Mouse (Mus musculus) olfactory bulb, adult 2 months (tissue): Measurements from ENCODE around the gene Rala. TPM values are rescaled to one million over a fixed set of nuclear protein-coding genes. Genes with fewer than 3 reads are reported as not detected.
"Not testable (repeated sequence)": the region's sequence is repeated elsewhere in the genome, so short reads cannot be mapped to it uniquely, and the experiment has no call there.

Experiments used
- H3K27ac ChIP-seq: fragments of 200-500 bp; 2 replicates; pipeline ENCODE4 v1.5.1; 2012; ENCODE audit warnings: low read depth, low read length; ENCODE audit not compliant: insufficient read depth
- H3K4me1 ChIP-seq: fragments of 200-500 bp; 2 replicates; pipeline ENCODE4 v1.6.1; 2012; ENCODE audit warnings: low read length; ENCODE audit not compliant: control insufficient read depth, insufficient read depth
- H3K4me3 ChIP-seq: fragments of 200-500 bp; 2 replicates; pipeline ENCODE4 v1.5.1; 2012; ENCODE audit warnings: mild to moderate bottlenecking, low read depth, low read length, moderate library complexity; ENCODE audit not compliant: insufficient read depth
- CTCF ChIP-seq: fragments of 200-500 bp; IDR thresholded peaks from 2 replicates; pipeline ENCODE4 v1.5.1; 2012; ENCODE audit warnings: low read depth, mild to moderate bottlenecking, low read length, moderate library complexity; ENCODE audit not compliant: insufficient read depth
- POLR2A ChIP-seq: fragments of 200-500 bp; IDR thresholded peaks from 2 replicates; pipeline ENCODE4 v1.6.1; 2012; ENCODE audit warnings: mild to moderate bottlenecking, low read depth, low read length, moderate library complexity; ENCODE audit not compliant: insufficient read depth
- WGBS: fragments of 180-500 bp; shearing (Covaris S2); methylation state at CpG from one replicate; pipeline ENCODE4 v1.1.7; 2018; 5-methylcytosine and 5-hydroxymethylcytosine counted together
- polyA plus RNA-seq: library from polyadenylated mRNA; stranded (reverse); fragments of >200 nt; gene quantifications from 2 replicates; pipeline ENCODE4 v1.2.4, GENCODE M21; 2012; ENCODE audit warnings: low replicate concordance; ENCODE audit not compliant: missing spikeins, insufficient read depth, insufficient read length

The Rala gene
- polyA plus RNA-seq, 1 experiment, result not detected

GRCm38 (mm10) chr13:17974734-17975133 lies 30.7 kb upstream of the Rala start:
- Histone ChIP-seq H3K27ac (no peak overlapping the region), H3K4me3 (no peak overlapping the region), H3K4me1 (no peaks in the 10 kb centered on the region)
- 96% methylated on average over 9 of the region's 9 CpGs for WGBS
- TF ChIP-seq POLR2A (no peak), CTCF (no peak)

DNA sequence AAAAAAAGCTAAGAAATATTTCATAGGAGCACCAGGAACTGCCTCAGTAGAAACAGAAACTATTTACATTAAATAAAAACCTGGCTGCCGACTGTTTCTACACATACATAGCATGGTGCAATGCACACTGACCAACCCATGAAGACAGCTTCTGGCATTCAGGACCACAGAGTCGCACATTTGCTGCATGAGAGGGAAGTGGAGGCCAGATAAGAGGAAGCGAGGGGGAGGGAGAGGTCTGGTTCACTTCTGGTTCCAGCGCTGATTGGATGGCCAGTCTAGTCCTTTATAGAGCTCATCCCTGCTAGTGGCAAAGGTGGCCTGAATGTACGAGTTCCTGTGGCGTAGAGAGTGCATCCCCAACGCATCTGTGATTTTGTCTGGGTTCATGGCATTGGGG lies 16.6 kb upstream of the Rala start:
- 87% methylated on average over 7 of the region's 7 CpGs for WGBS
- peaks cover 2% of the 10 kb centered on the region; the same call in 1 of the 2 replicates for H3K4me1 ChIP-seq
- no peak overlapping the region for H3K27ac ChIP-seq
- TF ChIP-seq CTCF (no peak), POLR2A (no peak)
- no peak overlapping the region for H3K4me3 ChIP-seq

DNA sequence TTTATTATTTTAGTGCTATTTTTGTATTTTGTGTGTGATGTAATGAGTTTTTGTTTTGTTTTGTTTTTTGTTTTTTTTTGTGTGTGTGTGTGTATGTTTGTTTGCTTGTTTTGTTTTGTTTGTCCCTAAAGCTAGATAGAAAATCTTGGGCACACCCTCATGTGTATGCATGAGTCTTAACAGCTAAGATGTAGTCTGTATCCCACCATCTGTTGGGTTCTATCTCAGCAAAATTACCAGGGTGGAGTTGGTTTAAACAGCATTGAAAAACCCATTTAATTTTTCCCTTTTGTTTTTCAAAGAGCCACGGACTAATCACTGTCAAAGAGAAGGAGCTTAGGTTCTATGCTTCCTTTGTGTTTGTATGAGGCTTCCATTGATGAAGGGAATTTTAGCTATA lies 10.2 kb upstream of the Rala start:
- TF ChIP-seq CTCF, result no peak
- TF ChIP-seq POLR2A, result no peak
- WGBS, result 9% methylated on average over 1 of the region's 1 CpGs

DNA sequence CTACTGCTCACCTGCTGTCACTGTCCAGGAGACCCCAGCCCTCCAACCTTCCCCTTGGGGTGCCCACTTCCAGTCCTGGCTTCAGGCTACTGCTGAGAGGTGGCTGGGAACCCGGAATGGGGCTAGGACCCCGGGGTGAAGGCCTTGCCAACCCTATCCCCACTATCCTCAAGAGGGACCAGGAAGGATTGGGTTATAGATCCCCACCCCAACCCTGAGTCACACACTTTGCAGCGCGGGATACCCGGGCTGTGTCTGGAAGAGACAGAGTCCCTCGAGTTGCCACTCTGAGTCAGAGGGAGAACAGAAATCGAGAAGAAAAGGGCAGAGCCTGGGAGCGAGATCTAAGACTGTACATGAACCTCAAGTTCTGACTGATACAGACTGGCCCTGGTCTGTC lies 6.5 kb upstream of the Rala start:
- H3K4me3 ChIP-seq, H3K27ac ChIP-seq, H3K4me1 ChIP-seq: not testable (repeated sequence)
- WGBS, result 94% methylated on average over 8 of the region's 8 CpGs

More for the DNA sequence above, 10.2 kb upstream of the Rala start:
- no peak overlapping the region for H3K4me3 ChIP-seq
- H3K27ac ChIP-seq, result no peak overlapping the region
- H3K4me1 ChIP-seq, result no peaks in the 10 kb centered on the region

DNA sequence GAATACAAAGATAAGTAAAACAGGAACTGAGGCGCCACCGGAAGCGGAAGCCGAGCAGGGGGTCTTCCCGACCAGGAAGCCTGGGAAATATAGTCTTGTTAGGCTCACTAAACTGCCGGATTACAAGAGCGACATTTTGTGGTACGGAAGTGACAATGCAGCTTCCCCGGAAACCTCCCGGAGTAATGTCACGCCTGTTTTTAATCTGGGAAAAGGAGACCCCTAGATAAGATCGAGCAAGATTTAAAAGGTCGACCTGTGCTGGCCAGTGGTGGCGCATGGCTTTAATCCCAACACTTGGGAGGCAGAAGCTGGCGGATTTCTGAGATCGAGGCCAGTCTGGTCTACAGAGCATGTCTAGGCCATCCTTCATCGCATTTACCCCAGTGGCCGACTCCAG lies 5.5 kb upstream of the Rala start:
- Histone ChIP-seq H3K4me3 (no peak overlapping the region), H3K27ac (no peak overlapping the region), H3K4me1 (no peaks in the 10 kb centered on the region)
- WGBS, result 80% methylated on average over 18 of the region's 18 CpGs
- no peak for TF ChIP-seq POLR2A

DNA sequence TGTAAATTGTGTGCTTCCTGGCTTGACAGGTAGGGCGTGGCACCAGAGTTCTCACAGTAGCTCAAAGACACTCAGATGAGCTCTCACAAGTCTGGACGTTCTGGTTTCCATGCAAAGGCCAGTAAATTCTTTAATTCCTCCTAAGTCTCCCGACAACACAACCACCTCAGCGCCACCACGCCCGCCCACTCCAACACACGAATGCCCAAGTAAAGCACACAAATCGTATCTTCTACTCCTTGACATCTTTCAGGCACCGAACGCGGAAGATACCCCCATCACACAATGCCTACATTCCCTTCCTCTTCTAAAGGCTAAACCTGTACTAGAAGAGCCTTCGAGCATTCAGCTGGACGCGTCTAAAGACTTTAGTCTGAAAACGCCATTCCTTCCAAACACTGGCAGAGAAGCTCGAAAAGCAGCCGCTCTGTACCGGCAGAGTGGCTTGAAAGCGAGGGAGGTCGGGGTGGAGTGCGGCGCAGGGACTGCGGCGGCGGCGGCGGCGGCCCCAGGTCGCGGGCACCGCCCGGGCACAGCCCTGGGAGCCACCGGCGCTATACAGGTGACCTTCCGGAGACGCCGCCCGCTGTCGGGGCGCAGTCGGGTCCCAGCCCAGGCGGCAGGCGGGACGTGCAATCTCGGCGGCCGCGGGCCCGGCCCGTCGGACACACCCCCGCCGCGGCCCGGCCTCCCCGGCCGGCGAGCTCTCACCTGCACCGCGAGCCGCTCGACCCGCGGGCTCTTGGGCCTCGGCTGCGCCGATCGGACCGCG lies 547 bp downstream of the Rala start:
- WGBS, result under 1% methylated on average over 70 of the region's 70 CpGs
- Histone ChIP-seq H3K4me1 (no peaks in the 10 kb centered on the region), H3K27ac (peak overlapping the region; percentile 32; the same call in 1 of the 2 replicates), H3K4me3 (peak overlapping the region; percentile 89)
- TF ChIP-seq CTCF (no peak), POLR2A (no peak)

DNA sequence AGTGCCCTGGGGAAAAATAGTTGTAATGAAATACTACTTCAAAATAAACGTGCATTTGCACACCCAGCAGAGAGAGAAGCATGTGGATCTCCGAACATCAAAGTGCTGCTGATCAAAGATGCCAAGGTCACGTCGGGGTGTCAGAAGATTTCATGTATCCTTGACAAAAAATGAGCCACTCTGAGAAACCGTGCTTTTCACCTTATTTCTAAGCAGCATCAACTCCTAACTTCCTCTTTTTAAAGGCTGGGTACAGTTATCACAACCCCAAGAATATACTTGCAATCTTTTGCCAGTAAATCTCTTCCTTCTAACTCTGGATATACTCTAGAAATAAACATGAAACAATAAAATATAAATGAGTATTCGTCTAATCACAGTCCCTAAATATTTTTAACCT lies 1.7 kb downstream of the Rala start:
- Histone ChIP-seq H3K4me3 (no peak overlapping the region), H3K27ac (no peak overlapping the region), H3K4me1 (no peaks in the 10 kb centered on the region)
- TF ChIP-seq POLR2A (no peak), CTCF (no peak)
- 61% methylated on average over 6 of the region's 6 CpGs for WGBS

DNA sequence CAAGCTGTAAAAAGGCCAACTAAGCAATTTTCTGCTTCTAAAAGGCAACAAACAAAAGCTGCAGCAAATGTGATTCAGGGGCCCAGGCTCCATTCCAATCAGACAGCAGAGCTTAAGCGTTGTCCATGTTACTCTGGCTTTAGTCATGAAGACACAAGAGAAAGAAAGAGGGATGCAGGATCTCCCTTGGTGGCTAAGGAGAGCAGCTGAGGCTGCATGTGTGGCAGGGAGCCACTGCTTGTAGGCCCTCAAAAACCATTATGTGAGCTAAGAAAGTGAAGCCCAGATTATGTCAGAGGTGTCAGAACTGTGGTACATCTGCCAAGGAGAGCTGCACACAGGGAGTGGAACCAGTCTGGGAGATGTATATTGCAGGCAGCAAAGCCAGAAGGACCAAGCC lies 36.7 kb downstream of the Rala start:
- H3K27ac ChIP-seq, result no peak overlapping the region

GRCm38 (mm10) chr13:17901474-17901873 lies 42.6 kb downstream of the Rala start:
- peaks cover 8% of the 10 kb centered on the region; the same call in 1 of the 2 replicates for H3K4me1 ChIP-seq
- no peak overlapping the region for H3K4me3 ChIP-seq
- peak overlapping the region; percentile 33; the same call in 1 of the 2 replicates for H3K27ac ChIP-seq
- no peak for TF ChIP-seq CTCF
- TF ChIP-seq POLR2A, result no peak
- WGBS, result 84% methylated on average over 4 of the region's 4 CpGs

More for the DNA sequence above, 36.7 kb downstream of the Rala start:
- 27% methylated on average over 1 of the region's 1 CpGs for WGBS
- H3K4me3 ChIP-seq, result no peak overlapping the region
- no peaks in the 10 kb centered on the region for H3K4me1 ChIP-seq
- no peak for TF ChIP-seq POLR2A
- no peak for TF ChIP-seq CTCF
